ENCODE assay signal across 8 mouse cellular contexts in genomic region chr6:99523679-99524370, GRCm38 (mm10). TPM values are rescaled to one million over a fixed set of nuclear protein-coding genes. Genes with fewer than 3 reads are reported as not detected.
A peak's percentile ranks its signal among the peaks of the same experiment; 100 is the strongest.
DNase-seq lines count a peak whose midpoint lies in the region; ATAC-seq and TF ChIP-seq lines count a peak whose summit lies in the region.

No protein-coding gene starts in this region.

- no peaks in the 10 kb centered on the region for H3K27me3 ChIP-seq in lung, embryonic 14.5 days (ENCODE audit: insufficient read depth, low read length)
- no peaks in the 10 kb centered on the region for H3K27me3 ChIP-seq in forebrain, embryonic 10.5 days (ENCODE audit: poor library complexity, severe bottlenecking)
- no peaks in the 10 kb centered on the region for H3K27me3 ChIP-seq in intestine, postnatal 0 days (replicated peaks; ENCODE audit: control insufficient read depth, insufficient read depth, low read length)
- H3K27me3 ChIP-seq in neural tube, embryonic 14.5 days (ENCODE audit: control insufficient read depth, insufficient read depth, low read length) = no peaks in the 10 kb centered on the region

- no peaks in the 10 kb centered on the region for H3K36me3 ChIP-seq in lung, embryonic 14.5 days (ENCODE audit: insufficient read depth)
- H3K36me3 ChIP-seq in forebrain, embryonic 10.5 days (replicated peaks) = peaks cover 18% of the 10 kb centered on the region
- no peaks in the 10 kb centered on the region; the same call in 1 of the 2 replicates for H3K36me3 ChIP-seq in intestine, postnatal 0 days (ENCODE audit: control insufficient read depth, insufficient read depth)
- H3K36me3 ChIP-seq in neural tube, embryonic 14.5 days (ENCODE audit: control insufficient read depth, insufficient read depth, low read length) = no peaks in the 10 kb centered on the region

- peak overlapping the region; percentile 66 for H3K4me3 ChIP-seq in lung, embryonic 14.5 days (ENCODE audit: low read depth, low read length)
- H3K4me3 ChIP-seq in forebrain, embryonic 10.5 days = peak overlapping the region; percentile 90
- H3K4me3 ChIP-seq in intestine, postnatal 0 days (ENCODE audit: low read depth, low read length) = peak overlapping the region; percentile 92
- peak overlapping the region; percentile 72 for H3K4me3 ChIP-seq in neural tube, embryonic 14.5 days (ENCODE audit: low read depth, low read length)

- H3K9me3 ChIP-seq in lung, embryonic 14.5 days (ENCODE audit: low read depth, low read length) = peaks cover 7% of the 10 kb centered on the region; the same call in 1 of the 2 replicates
- peaks cover 9% of the 10 kb centered on the region for H3K9me3 ChIP-seq in forebrain, embryonic 10.5 days
- no peaks in the 10 kb centered on the region for H3K9me3 ChIP-seq in intestine, postnatal 0 days (ENCODE audit: control insufficient read depth)
- H3K9me3 ChIP-seq in neural tube, embryonic 14.5 days (ENCODE audit: control insufficient read depth, low read length) = no peaks in the 10 kb centered on the region

- DNase-seq in lung, embryonic 14.5 days = no peak
- no peak for DNase-seq in lung, adult 18-20 months
- no peak for DNase-seq in forebrain, embryonic 10.5 days (ENCODE audit: extremely low spot score, low spot score)
- no peak for DNase-seq in yolk sac, embryonic 10.5 days (ENCODE audit: low spot score)
- no peak for DNase-seq in spleen, postnatal 4 days (ENCODE audit: low spot score in 2 of 2)

- peak overlapping the region; percentile 99 for H3K27ac ChIP-seq in lung, embryonic 14.5 days (ENCODE audit: low read depth)
- peak overlapping the region; percentile 100 for H3K27ac ChIP-seq in forebrain, embryonic 10.5 days
- H3K27ac ChIP-seq in intestine, postnatal 0 days (ENCODE audit: low read depth, low read length) = peak overlapping the region; percentile 90; the same call in 1 of the 2 replicates
- H3K27ac ChIP-seq in neural tube, embryonic 14.5 days (ENCODE audit: low read depth, low read length) = peak overlapping the region; percentile 100

- 25% methylated on average over 10 of the region's 10 CpGs for WGBS in lung, embryonic 14.5 days
- WGBS in forebrain, embryonic 10.5 days = 32% methylated on average over 10 of the region's 10 CpGs
- 35% methylated on average over 10 of the region's 10 CpGs for whole genome bisulfite sequencing in intestine, postnatal 0 days
- WGBS in neural tube, embryonic 14.5 days = 21% methylated on average over 10 of the region's 10 CpGs

- no peak for TF ChIP-seq CTCF in lung, embryonic 14.5 days (IDR thresholded peaks at IDR 0.05; ENCODE audit: low read depth)
- TF ChIP-seq CTCF in intestine, postnatal 0 days (IDR thresholded peaks at IDR 0.05; ENCODE audit: low read depth) = no peak

- peak overlapping the region; percentile 94 for H3K4me2 ChIP-seq in lung, embryonic 14.5 days
- peak overlapping the region; percentile 92 for H3K4me2 ChIP-seq in intestine, postnatal 0 days (replicated peaks; ENCODE audit: low read depth)
- peak overlapping the region; percentile 99 for H3K4me2 ChIP-seq in neural tube, embryonic 14.5 days (ENCODE audit: low read depth, low read length)

- H3K9ac ChIP-seq in lung, embryonic 14.5 days = peak overlapping the region; percentile 79
- peak overlapping the region; percentile 66 for H3K9ac ChIP-seq in intestine, postnatal 0 days (ENCODE audit: low read depth, low read length)
- peak overlapping the region; percentile 96 for H3K9ac ChIP-seq in neural tube, embryonic 14.5 days (replicated peaks; ENCODE audit: low read depth, low read length)

- no peaks in the 10 kb centered on the region for H3K4me1 ChIP-seq in lung, embryonic 14.5 days (ENCODE audit: insufficient read depth)
- H3K4me1 ChIP-seq in forebrain, embryonic 10.5 days = peaks cover 55% of the 10 kb centered on the region
- H3K4me1 ChIP-seq in intestine, postnatal 0 days (replicated peaks; ENCODE audit: control insufficient read depth, insufficient read depth, low read length) = 0 out of 2 replicates have a peak, but pooled peaks cover 2% of the 10 kb centered on the region
- H3K4me1 ChIP-seq in neural tube, embryonic 14.5 days (ENCODE audit: control insufficient read depth, insufficient read depth, low read length) = peaks cover 3% of the 10 kb centered on the region

- no peak for ATAC-seq in lung, embryonic 14.5 days (ENCODE audit: insufficient read depth)
- no peak for ATAC-seq in intestine, postnatal 0 days
- no peak for ATAC-seq in neural tube, embryonic 14.5 days (ENCODE audit: low read depth)
- ATAC-seq in inflammation-experienced regulatory T-cells, adult 6 months = no peak

RNA-seq across cellular contexts. Expression of gene Foxp1, which starts 1.3 kb away (rescaled TPM):
- polyA plus RNA-seq in lung, embryonic 14.5 days (2014; fragmentation: Nextera tagmentation; extraction: Ambion mirVana) = 111 and 114 TPM in 2 replicates
- 57.8 and 64.8 TPM in 2 replicates for polyA plus RNA-seq in forebrain, embryonic 10.5 days (2016; fragmentation: Nextera tagmentation; extraction: Ambion mirVana)
- polyA plus RNA-seq in intestine, postnatal 0 days (2015; fragmentation: Nextera tagmentation; extraction: Ambion mirVana) = 45.3 and 57.0 TPM in 2 replicates
- polyA plus RNA-seq in neural tube, embryonic 14.5 days (2014; fragmentation: Nextera tagmentation; extraction: Ambion mirVana) = 52.4 and 67.7 TPM in 2 replicates
- 100 to 1,000 TPM in 2 of 3 experiments, 10 to 100 TPM in 1; 83.3 to 273 (median 271) TPM for polyA plus RNA-seq in inflammation-experienced regulatory T-cells, adult 6 months (2017; shearing (Covaris generic))
